Mouse (Mus musculus) left cerebral cortex, adult 2 months (tissue): ENCODE measurements around the gene Panx2. TPM values are rescaled to one million over a fixed set of nuclear protein-coding genes. Genes with fewer than 3 reads are reported as not detected.

Experiments
- DNase-seq, 2 experiments: peaks; one replicate each; pipeline ENCODE4 v3.0.0; 2021 to 2022; ENCODE audit warnings: low spot score in 2 of 2, mixed read lengths in 1 of 2; ENCODE audit errors: extremely low spot score in 1 of 2
- H3K27ac ChIP-seq: fragments of 200-600 bp; 2 replicates; pipeline ENCODE4 v1.8.1; 2022
- H3K4me3 ChIP-seq: fragments of 200-600 bp; 2 replicates; pipeline ENCODE4 v1.8.1; 2022
- CTCF ChIP-seq: fragments of 200-600 bp; IDR thresholded peaks from 2 replicates; pipeline ENCODE4 v1.8.1; 2022; ENCODE audit warnings: antibody characterized with exemption, mild to moderate bottlenecking, moderate library complexity
- intact Hi-C: fragments of 180-260 bp; cut with DNase I; formaldehyde crosslinking; loops from one replicate; pipeline ENCODE4 v1.15.1; 2025
- total RNA-seq, 2 experiments: library from RNA; stranded (reverse); gene quantifications; 2 replicates each; pipeline ENCODE4 v1.2.3; 2021

Panx2 gene
- total RNA-seq, 2 experiments from 2014 or later: 99.1 to 121 TPM

DNA sequence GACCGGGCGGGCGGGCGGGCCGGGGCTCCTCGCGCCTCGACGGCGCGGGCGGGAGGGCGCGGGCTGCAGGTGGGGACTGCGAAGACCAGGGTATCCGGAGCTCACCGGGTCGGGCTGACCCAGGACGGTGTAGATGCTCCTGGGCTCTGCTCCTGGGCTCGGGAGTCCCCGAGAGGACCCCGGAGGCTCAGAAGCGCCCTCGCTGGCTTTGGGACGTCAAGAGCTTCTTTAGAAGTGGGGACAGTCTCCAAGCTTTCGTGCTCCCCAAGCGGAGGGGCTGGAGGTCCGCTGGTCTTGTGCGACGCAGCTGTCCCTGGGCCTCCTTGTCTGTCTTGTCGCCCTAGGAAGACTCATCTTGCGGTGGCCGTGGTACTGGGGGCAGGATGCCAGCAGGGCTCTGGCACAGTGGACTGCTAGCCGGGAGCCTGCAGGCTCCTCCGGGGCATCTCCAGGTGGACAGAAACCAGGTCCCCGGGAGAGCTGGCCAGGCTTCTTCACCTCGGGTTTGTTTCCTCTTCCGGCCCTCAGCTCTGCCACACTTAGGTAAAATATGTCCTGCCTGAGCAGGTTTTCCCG, 16.7 kb downstream of the Panx2 start:
- H3K4me3 ChIP-seq: peak overlapping the region; percentile 83
- H3K27ac ChIP-seq: peak overlapping the region; percentile 84
- no peak for TF ChIP-seq CTCF
- peak in 1 of 2 experiments; percentile 47 for DNase-seq
- intact Hi-C loops: loop anchor here (5.0 to 10.0 kb wide), 2 partner anchors 141 to 249 kb away; no protein-coding TSS in a partner anchor

DNA sequence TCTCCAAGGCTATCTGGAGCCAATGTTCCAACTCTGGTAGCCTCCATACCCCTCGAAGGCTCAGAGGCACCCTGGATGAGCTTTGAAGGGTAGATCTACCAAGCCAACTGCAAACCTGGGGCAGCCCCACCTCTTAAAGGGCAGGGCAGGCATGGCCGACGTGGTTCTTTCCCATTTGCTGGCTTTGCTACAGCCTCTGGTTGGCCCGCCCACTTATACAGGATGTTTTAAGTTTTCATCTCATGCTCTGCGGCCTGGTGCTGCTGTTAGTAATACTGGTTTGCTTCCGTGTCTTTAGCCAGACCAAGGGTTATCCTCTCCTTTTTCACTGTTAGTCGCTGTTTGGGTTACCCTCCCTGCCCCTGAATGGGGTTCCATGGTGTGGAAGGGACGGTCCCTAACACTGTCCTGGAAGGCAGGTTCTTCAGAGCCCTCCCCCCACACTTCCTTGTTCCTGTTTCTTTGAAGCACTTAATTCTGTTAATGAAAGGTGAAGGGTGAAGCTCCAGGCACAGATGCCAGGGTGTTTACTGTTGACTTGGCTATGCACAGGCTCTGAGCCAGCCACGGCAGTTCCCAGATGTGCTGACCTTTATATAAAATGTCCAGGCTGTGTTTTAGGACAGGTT, 18.8 kb downstream of the Panx2 start:
- no peak for TF ChIP-seq CTCF
- intact Hi-C loops: loop anchor here (5.0 to 10.0 kb wide), 2 partner anchors 144 to 251 kb away; no protein-coding TSS in a partner anchor
- no peak overlapping the region for H3K27ac ChIP-seq
- DNase-seq: no peak
- 0 out of 2 replicates have a peak overlapping the region, but pooled peaks have one; percentile 6 for H3K4me3 ChIP-seq

DNA sequence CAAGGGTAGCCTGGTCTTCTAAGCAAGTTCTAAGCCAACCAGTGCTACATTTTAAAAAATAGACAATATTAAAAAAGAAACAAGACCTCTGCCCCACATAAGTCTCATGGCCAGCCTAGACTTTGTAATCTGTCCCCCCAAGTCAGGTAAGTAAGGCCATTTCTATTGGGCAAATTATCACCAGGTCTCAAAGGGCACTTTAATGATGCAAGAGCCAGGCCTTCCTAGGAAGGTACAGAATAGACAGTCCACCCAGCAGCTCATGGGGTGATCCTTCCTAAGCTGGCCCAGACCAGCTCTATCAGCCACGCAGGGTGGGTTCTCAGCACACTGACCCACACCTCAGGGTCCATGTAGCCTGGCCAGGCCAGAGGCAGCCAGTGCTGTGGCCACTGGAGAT, 24.4 kb downstream of the Panx2 start:
- intact Hi-C loops: no loop called here
- TF ChIP-seq CTCF: no peak
- Histone ChIP-seq H3K27ac (no peak overlapping the region), H3K4me3 (no peak overlapping the region)
- DNase-seq: no peak

DNA sequence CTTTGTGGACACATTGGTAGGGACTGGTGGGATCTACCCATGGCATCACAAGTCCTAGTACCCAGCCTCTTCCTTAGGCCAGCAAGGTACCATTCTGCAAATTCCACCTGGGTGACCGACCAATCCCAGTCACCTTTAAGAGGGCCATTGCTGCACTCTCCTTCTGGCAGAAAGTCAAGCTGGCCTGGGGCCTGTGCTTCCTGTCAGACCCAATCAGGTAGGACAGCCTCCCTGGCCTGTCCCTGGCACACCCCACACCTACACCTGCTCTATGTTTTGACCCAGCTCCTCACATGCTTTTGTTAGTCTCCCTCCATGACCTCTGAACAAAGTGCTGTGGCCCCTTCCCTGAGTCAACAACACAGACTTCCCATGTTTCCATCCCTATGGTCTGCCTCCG, 25.3 kb downstream of the Panx2 start:
- DNase-seq: no peak
- no peak for TF ChIP-seq CTCF
- Histone ChIP-seq H3K4me3 (no peak overlapping the region), H3K27ac (no peak overlapping the region)
- intact Hi-C loops: no loop called here

GRCm38 (mm10) chr15:89088607-89089247, 29.2 kb downstream of the Panx2 start, which contains the start of gene Selenoo:
Selenoo (plus strand) TSS chr15:89089084.
- peak within 1 kb of the TSS; percentile 91 for H3K27ac ChIP-seq
- H3K4me3 ChIP-seq: peak within 1 kb of the TSS; percentile 71
- DNase-seq: peak; percentile 89 to 90
- intact Hi-C loops: no loop called here
- no peak for TF ChIP-seq CTCF

DNA sequence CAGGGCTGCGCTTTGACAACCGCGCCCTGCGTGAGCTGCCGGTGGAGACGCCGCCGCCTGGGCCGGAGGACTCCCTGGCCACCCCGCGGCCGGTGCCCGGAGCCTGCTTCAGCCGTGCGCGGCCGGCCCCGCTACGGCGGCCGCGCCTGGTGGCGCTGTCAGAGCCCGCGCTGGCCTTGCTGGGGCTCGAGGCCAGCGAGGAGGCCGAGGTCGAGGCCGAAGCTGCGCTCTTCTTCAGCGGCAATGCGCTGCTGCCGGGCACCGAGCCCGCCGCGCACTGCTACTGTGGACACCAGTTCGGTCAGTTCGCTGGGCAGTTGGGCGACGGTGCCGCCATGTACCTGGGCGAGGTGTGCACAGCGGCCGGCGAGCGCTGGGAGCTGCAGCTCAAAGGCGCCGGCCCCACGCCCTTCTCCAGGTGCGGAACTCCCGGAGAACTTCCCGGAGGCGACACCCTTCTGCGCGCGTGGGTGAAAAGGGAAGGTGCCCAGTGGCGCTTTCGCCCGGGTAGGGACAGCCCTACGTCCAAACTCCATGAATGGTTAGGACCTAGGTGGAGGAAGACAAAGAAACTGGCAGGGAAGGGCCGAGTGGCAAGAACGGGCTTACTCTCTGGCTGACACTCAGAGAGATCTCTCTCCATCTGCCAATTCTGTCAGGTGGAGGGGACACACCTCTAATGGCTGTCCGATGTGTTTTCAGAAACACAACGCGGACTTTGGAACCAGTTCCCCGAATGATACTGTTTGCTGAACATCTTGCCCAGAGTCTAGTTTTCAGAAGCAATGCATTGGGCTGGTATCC, 29.9 kb downstream of the Panx2 start:
- Histone ChIP-seq H3K4me3 (peak overlapping the region; percentile 71), H3K27ac (peak overlapping the region; percentile 91)
- peak in 1 of 2 experiments; percentile 43 for DNase-seq
- intact Hi-C loops: no loop called here
- no peak for TF ChIP-seq CTCF

DNA sequence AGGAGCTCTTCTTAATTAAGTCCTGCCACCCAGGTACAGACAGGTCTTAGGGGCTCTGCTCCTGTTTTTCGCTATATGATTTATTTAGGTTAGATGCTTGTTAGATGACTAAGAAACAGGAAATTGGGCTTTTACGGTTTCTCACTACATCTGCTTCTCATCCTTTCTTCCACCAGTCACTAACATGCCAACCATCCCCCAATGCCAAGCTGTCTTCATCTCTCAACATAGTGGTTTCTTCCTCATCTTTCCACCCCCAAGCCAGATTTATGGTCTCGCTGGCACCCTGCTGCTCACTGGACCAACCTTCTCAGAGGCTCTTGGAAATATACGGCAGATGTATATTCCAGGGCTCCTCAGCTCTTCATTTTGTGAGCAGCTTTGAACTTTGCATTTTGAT, 31.1 kb downstream of the Panx2 start:
- no peak overlapping the region for H3K27ac ChIP-seq
- intact Hi-C loops: no loop called here
- DNase-seq: no peak
- no peak overlapping the region for H3K4me3 ChIP-seq
- TF ChIP-seq CTCF: no peak

- intact Hi-C loops: no loop called here
- no peak for DNase-seq
- Histone ChIP-seq H3K27ac (no peak overlapping the region; the same call in 1 of the 2 replicates), H3K4me3 (no peak overlapping the region)
- TF ChIP-seq CTCF: no peak
Measured at GRCm38 (mm10) chr15:89092181-89092580, 32.6 kb downstream of the Panx2 start.

DNA sequence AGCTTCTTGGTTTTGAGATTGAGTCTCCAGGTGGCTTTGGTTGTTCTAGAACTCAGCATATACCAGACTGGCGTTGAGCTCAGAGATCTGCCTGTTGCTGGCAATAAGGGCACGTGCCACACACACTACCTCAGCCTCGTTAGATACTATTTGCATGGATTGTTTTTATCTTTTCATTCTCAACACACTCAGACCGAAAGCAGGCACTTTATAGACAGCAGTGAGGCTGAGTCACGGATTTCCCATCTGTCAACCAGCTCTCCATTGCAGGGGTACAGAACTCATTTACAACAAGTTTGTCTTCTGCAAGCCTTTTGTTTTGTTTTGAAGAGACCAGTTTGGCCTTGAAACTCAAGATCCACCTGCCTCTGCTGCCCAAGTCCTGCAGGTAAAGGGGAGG, 37.9 kb downstream of the Panx2 start:
- Histone ChIP-seq H3K27ac (no peak overlapping the region), H3K4me3 (no peak overlapping the region)
- TF ChIP-seq CTCF: no peak
- no peak for DNase-seq
- intact Hi-C loops: no loop called here

- Histone ChIP-seq H3K4me3 (no peak overlapping the region), H3K27ac (no peak overlapping the region)
- no peak for DNase-seq
- intact Hi-C loops: no loop called here
- no peak for TF ChIP-seq CTCF
Measured at GRCm38 (mm10) chr15:89098616-89099015, 39.1 kb downstream of the Panx2 start.

- intact Hi-C loops: no loop called here
- no peak overlapping the region for H3K27ac ChIP-seq
Measured at GRCm38 (mm10) chr15:89100823-89101222, 41.3 kb downstream of the Panx2 start.

GRCm38 (mm10) chr15:89102646-89103045, 43.1 kb downstream of the Panx2 start:
- no peak overlapping the region for H3K27ac ChIP-seq
- H3K4me3 ChIP-seq: no peak overlapping the region
- TF ChIP-seq CTCF: no peak
- intact Hi-C loops: no loop called here
- DNase-seq: no peak

More at GRCm38 (mm10) chr15:89100823-89101222, 41.3 kb downstream of the Panx2 start:
- no peak overlapping the region for H3K4me3 ChIP-seq
- DNase-seq: no peak
- TF ChIP-seq CTCF: no peak
